ENCODE assay signal across 18 mouse cellular contexts in genomic region chr1:179592143-179592542, GRCm38 (mm10).
"Had no signal": no experiment of that assay in that cellular context is flagged by ENCODE, and none has a peak within 500 bp of the region (broad histone marks: within the 10 kb centered on the region; RNA-seq: fewer than 3 reads in every experiment).

No protein-coding gene starts in this region.

- H3K4me3 ChIP-seq: kidney, embryonic 15.5 days; limb, embryonic 10.5 days; limb, embryonic 13.5 days; liver, embryonic 12.5 days; liver, embryonic 15.5 days; lung, embryonic 15.5 days; megakaryocyte, embryonic 14.5 days; midbrain, embryonic 10.5 days; midbrain, embryonic 13.5 days; neural tube, embryonic 13.5 days had no signal

- H3K4me2 ChIP-seq: kidney, embryonic 15.5 days; limb, embryonic 13.5 days; liver, embryonic 12.5 days; liver, embryonic 15.5 days; lung, embryonic 15.5 days; midbrain, embryonic 13.5 days; neural tube, embryonic 13.5 days had no signal

- H3K27ac ChIP-seq: kidney, embryonic 15.5 days; limb, embryonic 10.5 days; limb, embryonic 13.5 days; liver, embryonic 12.5 days; liver, embryonic 15.5 days; lung, embryonic 15.5 days; midbrain, embryonic 10.5 days; midbrain, embryonic 13.5 days; neural tube, embryonic 13.5 days had no signal

- H3K9me3 ChIP-seq: kidney, embryonic 15.5 days; limb, embryonic 10.5 days; limb, embryonic 13.5 days; liver, embryonic 12.5 days; liver, embryonic 15.5 days; lung, embryonic 15.5 days; megakaryocyte, embryonic 14.5 days; midbrain, embryonic 10.5 days; midbrain, embryonic 13.5 days; neural tube, embryonic 13.5 days had no signal

- DNase-seq: kidney, postnatal 10 days; kidney, postnatal 36 days; liver; lung, adult 18-20 months; lung, postnatal 10 days; lung, postnatal 36 days; thymus, adult 18-20 months; thymus, postnatal 36 days had no signal

- H3K36me3 ChIP-seq: lung, embryonic 15.5 days had no signal

- H3K9ac ChIP-seq: kidney, embryonic 15.5 days; limb, embryonic 13.5 days; liver, embryonic 12.5 days; liver, embryonic 15.5 days; lung, embryonic 15.5 days; midbrain, embryonic 13.5 days; neural tube, embryonic 13.5 days had no signal

- ATAC-seq: liver, embryonic 12.5 days; midbrain, embryonic 13.5 days had no signal

- H3K27me3 ChIP-seq: kidney, embryonic 15.5 days; limb, embryonic 13.5 days; liver, embryonic 12.5 days; liver, embryonic 15.5 days; lung, embryonic 15.5 days; megakaryocyte, embryonic 14.5 days; midbrain, embryonic 13.5 days; neural tube, embryonic 13.5 days had no signal

- H3K4me1 ChIP-seq: kidney, embryonic 15.5 days; liver, embryonic 15.5 days; midbrain, embryonic 10.5 days; midbrain, embryonic 13.5 days had no signal
